Mouse (Mus musculus) limb, embryonic 10.5 days (tissue): Measurements from ENCODE around the gene Arfrp1. TPM values are rescaled to one million over a fixed set of nuclear protein-coding genes. Genes with fewer than 3 reads are reported as not detected.

Experiments
- DNase-seq: peaks from one replicate; pipeline ENCODE4 v3.0.0-alpha.2; 2017; ENCODE audit warnings: low spot score
- H3K27ac ChIP-seq: fragments of 300-500 bp; sonication (generic); 2 replicates; pipeline ENCODE4 v1.5.1; 2016; ENCODE audit warnings: mild to moderate bottlenecking
- H3K27me3 ChIP-seq: fragments of 300-500 bp; sonication (generic); 2 replicates; pipeline ENCODE4 v1.6.1; 2016; ENCODE audit warnings: low read depth, mild to moderate bottlenecking; ENCODE audit not compliant: poor library complexity, severe bottlenecking
- H3K36me3 ChIP-seq: fragments of 300-500 bp; sonication (generic); 2 replicates; pipeline ENCODE4 v1.6.1; 2016; ENCODE audit warnings: mild to moderate bottlenecking, moderate library complexity
- H3K4me1 ChIP-seq: fragments of 300-500 bp; sonication (generic); 2 replicates; pipeline ENCODE4 v1.6.1; 2016
- H3K4me3 ChIP-seq: fragments of 300-500 bp; sonication (generic); 2 replicates; pipeline ENCODE4 v1.5.1; 2016; ENCODE audit warnings: mild to moderate bottlenecking, moderate library complexity
- H3K9me3 ChIP-seq: fragments of 300-500 bp; sonication (generic); replicated peaks from 2 replicates; pipeline ENCODE4 v1.6.1; 2016; ENCODE audit warnings: mild to moderate bottlenecking
- WGBS: fragments of 180-500 bp; shearing (Covaris S2); methylation state at CpG from one replicate; pipeline ENCODE4 v1.1.7; 2016; 5-methylcytosine and 5-hydroxymethylcytosine counted together
- polyA plus RNA-seq: library from polyadenylated mRNA; unstranded; fragments of >200 nt; fragmentation: Nextera tagmentation; extraction: Ambion mirVana; gene quantifications from 2 replicates; pipeline ENCODE4 v1.2.1, GENCODE M21; 2016

The Arfrp1 gene
- polyA plus RNA-seq, result 79.7 and 80.9 TPM in 2 replicates

DNA sequence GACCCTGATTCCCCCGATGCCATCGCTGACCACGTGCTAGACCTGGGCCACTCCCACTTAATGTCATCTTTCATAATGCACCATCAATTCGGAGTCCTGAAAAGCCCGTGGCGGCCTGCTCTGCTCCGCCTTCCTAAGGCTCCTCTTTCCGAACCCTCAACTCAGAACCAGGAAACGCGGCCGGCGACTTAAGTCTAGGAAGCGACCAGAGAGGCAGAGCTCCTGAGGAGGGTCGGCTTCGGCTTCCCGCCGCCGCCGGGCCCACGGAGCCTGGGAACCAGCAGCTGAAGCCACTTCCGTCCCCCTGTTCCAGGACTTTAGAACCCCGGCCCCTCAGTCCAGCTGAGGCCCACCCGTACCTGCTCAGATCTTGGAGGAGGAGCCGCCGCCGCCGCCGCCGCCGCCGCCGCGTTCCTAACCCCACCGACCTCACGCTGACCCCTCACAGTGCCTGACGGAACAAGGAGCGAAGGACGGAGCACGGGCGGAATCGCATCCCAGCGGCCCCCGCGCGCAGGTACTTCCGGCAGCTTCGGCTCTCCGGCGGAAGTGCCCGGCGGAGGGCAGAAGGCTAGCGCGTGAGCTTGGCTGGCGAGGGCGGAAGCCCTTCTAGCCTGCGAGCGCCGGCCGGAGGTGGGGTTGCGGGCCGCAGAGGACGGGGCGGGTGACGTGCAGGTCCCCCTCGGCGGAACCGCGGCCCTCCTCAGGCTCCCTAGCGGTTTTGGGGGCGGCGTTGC, at the start of gene Arfrp1, which contains the start of gene Zgpat:
Gene Arfrp1 (minus strand): TSS at position 545 of the 737 bp plus-strand sequence.
Gene Zgpat (plus strand): TSS at position 69 of the 737 bp plus-strand sequence.
- H3K9me3 ChIP-seq, result no peaks in the 10 kb centered on the region
- H3K27ac ChIP-seq, result peak within 1 kb of the TSS; percentile 90
- H3K4me1 ChIP-seq, result peaks cover 28% of the 10 kb centered on the region
- peak within 1 kb of the TSS; percentile 82 for H3K4me3 ChIP-seq
- peak; percentile 93 for DNase-seq
- H3K27me3 ChIP-seq, result no peaks in the 10 kb centered on the region
- under 1% methylated on average over 71 of the region's 71 CpGs for WGBS
- peaks cover 62% of the 10 kb centered on the region for H3K36me3 ChIP-seq

- H3K4me1 ChIP-seq, result no peaks in the 10 kb centered on the region
- no peak overlapping the region for H3K4me3 ChIP-seq
- H3K27ac ChIP-seq, result no peak overlapping the region
- no peaks in the 10 kb centered on the region for H3K27me3 ChIP-seq
- no peak for DNase-seq
- peaks cover 10% of the 10 kb centered on the region for H3K36me3 ChIP-seq
- H3K9me3 ChIP-seq, result no peaks in the 10 kb centered on the region
- 49% methylated on average over 2 of the region's 2 CpGs for WGBS
These were observed 47.9 kb upstream of the Arfrp1 start for GRCm38 (mm10) chr2:181413141-181413540.

- no peaks in the 10 kb centered on the region for H3K27me3 ChIP-seq
- WGBS, result 58% methylated on average over 4 of the region's 4 CpGs
- H3K4me3 ChIP-seq, result no peak overlapping the region
- H3K9me3 ChIP-seq, result no peaks in the 10 kb centered on the region
- peak; percentile 57 for DNase-seq
- no peaks in the 10 kb centered on the region for H3K4me1 ChIP-seq
- H3K36me3 ChIP-seq, result peaks cover 18% of the 10 kb centered on the region
- no peak overlapping the region for H3K27ac ChIP-seq
These were observed 45.7 kb upstream of the Arfrp1 start for GRCm38 (mm10) chr2:181410760-181411473.

DNA sequence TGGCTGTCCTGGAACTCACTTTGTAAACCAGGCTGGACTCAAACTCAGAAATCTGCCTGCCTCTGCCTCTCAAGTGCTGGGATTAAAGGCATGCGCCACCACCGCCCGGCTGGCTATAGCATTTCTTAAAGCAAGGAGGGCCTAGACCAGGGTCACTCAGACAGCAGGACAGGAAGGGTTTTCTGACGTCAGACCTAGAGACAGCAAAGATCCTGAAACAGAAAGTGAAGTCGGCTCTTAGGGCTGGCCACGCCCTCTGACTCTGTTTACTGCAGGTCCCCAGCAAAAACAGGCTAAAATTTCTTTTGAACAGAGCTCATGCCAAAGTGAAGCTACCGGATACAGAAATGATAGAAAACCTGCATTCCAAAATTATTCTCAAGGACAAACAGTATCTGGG, 44.4 kb upstream of the Arfrp1 start:
- no peak for DNase-seq
- Histone ChIP-seq H3K36me3 (peaks cover 20% of the 10 kb centered on the region), H3K27ac (no peak overlapping the region), H3K27me3 (no peaks in the 10 kb centered on the region), H3K4me3 (no peak overlapping the region), H3K9me3 (no peaks in the 10 kb centered on the region), H3K4me1 (no peaks in the 10 kb centered on the region)
- WGBS, result 85% methylated on average over 7 of the region's 7 CpGs

- WGBS, result 96% methylated on average over 3 of the region's 3 CpGs
- Histone ChIP-seq H3K4me3 (no peak overlapping the region), H3K27me3 (no peaks in the 10 kb centered on the region), H3K4me1 (no peaks in the 10 kb centered on the region), H3K36me3 (peaks cover 13% of the 10 kb centered on the region), H3K27ac (no peak overlapping the region), H3K9me3 (no peaks in the 10 kb centered on the region)
- no peak for DNase-seq
These were observed 38.5 kb upstream of the Arfrp1 start for GRCm38 (mm10) chr2:181403722-181404121.

- Histone ChIP-seq H3K4me3 (no peak overlapping the region), H3K27me3 (no peaks in the 10 kb centered on the region), H3K9me3 (no peaks in the 10 kb centered on the region), H3K4me1 (no peaks in the 10 kb centered on the region), H3K27ac (no peak overlapping the region), H3K36me3 (0 out of 2 replicates have a peak, but pooled peaks cover 4% of the 10 kb centered on the region)
- no peak for DNase-seq
- WGBS, result 39% methylated on average over 1 of the region's 1 CpGs
These were observed 36.3 kb upstream of the Arfrp1 start for GRCm38 (mm10) chr2:181401497-181401896.

GRCm38 (mm10) chr2:181397207-181397761, 32.1 kb upstream of the Arfrp1 start:
- no peaks in the 10 kb centered on the region for H3K27me3 ChIP-seq
- H3K4me1 ChIP-seq, result no peaks in the 10 kb centered on the region
- H3K9me3 ChIP-seq, result no peaks in the 10 kb centered on the region
- peaks cover 22% of the 10 kb centered on the region for H3K36me3 ChIP-seq
- no peak overlapping the region for H3K4me3 ChIP-seq
- no peak for DNase-seq
- no peak overlapping the region for H3K27ac ChIP-seq
- WGBS, result 87% methylated on average over 5 of the region's 5 CpGs

DNA sequence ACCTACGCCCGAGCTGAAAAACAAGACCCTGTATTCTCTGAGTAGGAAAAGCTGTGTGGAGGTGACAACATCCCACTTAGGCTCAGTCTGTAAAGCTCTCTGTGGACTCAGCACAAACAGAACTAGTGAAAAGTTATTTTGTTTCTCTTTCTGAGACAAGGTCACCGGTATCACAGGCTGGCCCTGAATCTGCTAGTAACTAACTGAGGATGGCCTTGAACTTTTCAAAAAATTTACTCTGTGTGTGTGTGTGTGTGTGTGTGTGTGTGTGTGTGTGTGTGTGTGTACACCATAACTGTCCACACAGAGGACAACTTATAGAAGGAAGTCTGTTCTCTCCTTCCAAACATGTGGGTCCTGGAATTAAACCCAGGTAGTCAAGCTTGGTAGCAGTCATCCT, 28.9 kb upstream of the Arfrp1 start:
- H3K36me3 ChIP-seq, result peaks cover 46% of the 10 kb centered on the region
- H3K4me1 ChIP-seq, result no peaks in the 10 kb centered on the region
- no peaks in the 10 kb centered on the region for H3K9me3 ChIP-seq
- 95% methylated on average over 3 of the region's 3 CpGs for WGBS
- H3K27ac ChIP-seq, result no peak overlapping the region
- DNase-seq, result no peak
- no peak overlapping the region for H3K4me3 ChIP-seq
- H3K27me3 ChIP-seq, result no peaks in the 10 kb centered on the region

DNA sequence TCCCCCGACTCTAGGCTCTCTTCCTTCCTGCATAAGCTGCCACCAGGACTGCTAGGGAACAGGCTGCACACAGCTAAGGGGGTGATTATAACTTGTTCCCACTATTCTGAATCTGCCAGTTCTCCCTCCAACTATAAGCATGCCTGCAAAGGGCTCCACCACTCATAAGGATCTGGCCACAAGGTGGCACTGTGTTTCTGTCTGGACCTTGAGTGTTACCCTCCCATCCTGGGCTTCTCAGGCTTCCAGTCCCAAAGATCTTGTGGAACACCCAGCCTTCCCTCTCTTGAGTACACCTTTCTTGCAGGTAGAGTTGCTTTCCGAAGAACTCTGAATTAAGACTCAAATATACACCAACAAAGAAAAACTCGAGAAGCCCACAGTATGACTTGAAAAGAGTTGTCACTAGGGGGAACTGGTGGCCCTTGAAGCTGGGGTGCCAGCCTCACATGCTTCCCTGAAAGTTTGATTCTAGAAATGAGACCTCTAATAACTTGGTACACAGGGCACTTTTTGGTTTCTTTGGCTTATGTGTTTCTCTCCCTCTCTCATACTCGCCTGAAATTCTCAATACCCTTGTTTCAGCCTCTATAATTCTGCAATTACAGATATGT, 27.5 kb upstream of the Arfrp1 start:
- H3K4me1 ChIP-seq, result no peaks in the 10 kb centered on the region
- no peaks in the 10 kb centered on the region for H3K9me3 ChIP-seq
- DNase-seq, result peak; percentile 87
- H3K36me3 ChIP-seq, result peaks cover 46% of the 10 kb centered on the region
- 34% methylated on average over 4 of the region's 4 CpGs for WGBS
- H3K27ac ChIP-seq, result no peak overlapping the region
- no peaks in the 10 kb centered on the region for H3K27me3 ChIP-seq
- H3K4me3 ChIP-seq, result no peak overlapping the region

GRCm38 (mm10) chr2:181391541-181391940, 26.3 kb upstream of the Arfrp1 start:
- Histone ChIP-seq H3K36me3 (peaks cover 54% of the 10 kb centered on the region), H3K9me3 (no peaks in the 10 kb centered on the region), H3K4me1 (no peaks in the 10 kb centered on the region), H3K4me3 (no peak overlapping the region), H3K27ac (no peak overlapping the region), H3K27me3 (no peaks in the 10 kb centered on the region)
- no peak for DNase-seq
- 80% methylated on average over 2 of the region's 2 CpGs for WGBS

DNA sequence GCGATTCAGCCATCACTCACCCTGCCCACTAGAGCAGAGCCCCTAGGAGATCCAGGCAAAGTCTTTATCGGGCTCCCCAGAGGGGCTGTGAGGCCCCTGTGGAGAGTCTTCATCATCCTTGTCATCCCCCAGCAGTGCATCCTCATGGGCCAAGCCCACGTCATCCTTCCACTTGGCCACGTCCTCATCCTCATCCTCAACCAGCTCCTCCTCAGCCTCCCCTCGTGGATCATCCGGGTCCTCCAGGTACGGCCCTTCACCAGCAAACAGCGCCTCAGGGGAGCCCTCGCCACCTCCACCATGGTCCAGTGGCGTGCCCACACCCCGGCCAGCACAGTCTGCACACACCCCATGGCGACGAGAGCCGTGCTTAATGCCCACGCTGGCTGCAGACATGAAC, 25.8 kb upstream of the Arfrp1 start:
- no peaks in the 10 kb centered on the region for H3K27me3 ChIP-seq
- peaks cover 59% of the 10 kb centered on the region for H3K36me3 ChIP-seq
- 91% methylated on average over 15 of the region's 15 CpGs for WGBS
- DNase-seq, result no peak
- H3K4me3 ChIP-seq, result no peak overlapping the region
- no peak overlapping the region for H3K27ac ChIP-seq
- H3K4me1 ChIP-seq, result no peaks in the 10 kb centered on the region
- H3K9me3 ChIP-seq, result no peaks in the 10 kb centered on the region

DNA sequence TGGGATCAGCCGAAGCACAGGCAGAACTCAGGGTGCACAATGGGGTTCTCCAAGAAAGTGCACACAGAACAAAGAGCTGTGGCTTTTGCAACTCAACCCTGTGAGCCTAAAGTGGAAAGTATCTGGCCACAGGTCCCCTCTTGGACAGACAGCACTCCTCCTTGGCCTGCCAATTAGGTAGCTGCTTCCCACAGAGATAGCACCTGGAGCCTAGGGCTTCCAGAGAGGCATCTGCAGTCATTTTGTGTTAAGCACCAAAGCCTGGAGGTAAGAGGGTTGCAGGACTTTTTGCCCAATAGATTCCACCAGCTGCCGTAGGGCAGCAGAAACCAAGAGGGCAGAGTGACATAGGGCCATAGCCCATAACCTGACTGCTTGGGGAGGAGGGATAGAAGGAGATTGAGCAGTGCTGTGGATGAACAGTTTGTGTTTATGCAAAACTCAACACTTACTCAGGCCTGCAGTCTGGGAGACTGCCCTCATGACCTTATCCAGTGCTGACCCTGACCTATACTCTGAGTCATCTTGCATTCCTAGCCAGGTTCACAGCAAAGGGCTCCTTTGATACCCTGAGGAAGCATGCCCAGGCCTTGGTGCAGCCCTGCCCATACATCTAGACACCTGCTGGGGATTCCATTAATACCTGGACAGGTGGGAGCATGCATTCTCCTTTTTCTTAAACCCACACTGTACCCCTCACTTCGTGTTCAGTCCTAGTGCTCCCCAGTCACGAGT, 25.1 kb upstream of the Arfrp1 start:
- Histone ChIP-seq H3K9me3 (no peaks in the 10 kb centered on the region), H3K27ac (no peak overlapping the region), H3K36me3 (peaks cover 64% of the 10 kb centered on the region), H3K4me1 (no peaks in the 10 kb centered on the region), H3K27me3 (no peaks in the 10 kb centered on the region), H3K4me3 (no peak overlapping the region)
- WGBS, result 76% methylated on average over 4 of the region's 4 CpGs
- no peak for DNase-seq
